Mouse (Mus musculus) Patski (cell line): ENCODE measurements around the gene Cdk14. TPM values are rescaled to one million over a fixed set of nuclear protein-coding genes. Genes with fewer than 3 reads are reported as not detected.

Experiments used
- ATAC-seq: fragments of 100-300 bp; one replicate; pipeline ENCODE4 v1.8.0; 2021
- CTCF ChIA-PET: fragments of 350-600 bp; sonication (Branson Sonifier 250); formaldehyde crosslinking; loops from one replicate; lab custom pipeline; 2022; ENCODE audit warnings: inconsistent platforms; lab: Charles Lee
- POLR2A ChIA-PET: fragments of 350-600 bp; sonication (Branson Sonifier 250); formaldehyde crosslinking; loops from one replicate; lab custom pipeline; 2022; ENCODE audit warnings: antibody characterized with exemption, inconsistent platforms; lab: Charles Lee
- DNase-seq: peaks from one replicate; pipeline ENCODE4 v3.0.0-alpha.2; 2011; ENCODE audit warnings: low read depth, low spot score
- H3K27me3 ChIP-seq: fragments of 371-371 bp; one replicate; pipeline ENCODE4 v1.5.1; 2021
- CTCF ChIP-seq: fragments of 100-300 bp; IDR thresholded peaks from one replicate; pipeline ENCODE4 v1.5.1; 2021
- in situ Hi-C: fragments of 300-500 bp; cut with MboI; formaldehyde crosslinking; loops from 3 replicates; pipeline ENCODE4 v1.11.1; 2018; ENCODE audit warnings: low pct_unique_long_range_greater_than_20kb, mixed read lengths
- polyA plus RNA-seq: library from polyadenylated mRNA; unstranded; gene quantifications from one replicate; pipeline ENCODE4 v1.2.3, GENCODE M21; 2021

The Cdk14 gene
- polyA plus RNA-seq, 1 experiment from 2014 or later, result 21.7 TPM

GRCm38 (mm10) chr5:4825076-4825475, 595.0 kb downstream of the Cdk14 start:
- H3K27me3 ChIP-seq, result no peaks in the 10 kb centered on the region
- in situ Hi-C loops, result no loop called here
- ChIA-PET CTCF (interaction anchor here (1.6 kb wide), 1 partner anchor 11 kb away, joined by 5 read pairs; no protein-coding TSS in a partner anchor), POLR2A (no interaction called here)
- no peak for TF ChIP-seq CTCF
- no peak for DNase-seq
- no peak for ATAC-seq

GRCm38 (mm10) chr5:4824171-4824570, 595.9 kb downstream of the Cdk14 start:
- H3K27me3 ChIP-seq, result no peaks in the 10 kb centered on the region
- ChIA-PET CTCF (no interaction called here), POLR2A (no interaction called here)
- in situ Hi-C loops, result no loop called here
- TF ChIP-seq CTCF, result no peak
- no peak for DNase-seq
- no peak for ATAC-seq

GRCm38 (mm10) chr5:4822041-4822440, 598.1 kb downstream of the Cdk14 start:
- TF ChIP-seq CTCF, result no peak
- CTCF ChIA-PET, result interaction anchor here (0.8 to 3.0 kb wide), 6 partner anchors 8 to 40 kb away, joined by 3 to 13 read pairs (median 4); no protein-coding TSS in a partner anchor

GRCm38 (mm10) chr5:4821368-4821771, 598.7 kb downstream of the Cdk14 start:
- CTCF ChIA-PET, result interaction anchor here (0.8 to 3.0 kb wide), 7 partner anchors 8 to 39 kb away, joined by 3 to 13 read pairs (median 5); no protein-coding TSS in a partner anchor
- POLR2A ChIA-PET, result interaction anchor here (1.4 kb wide), 1 partner anchor 57 kb away, joined by 3 read pairs; no protein-coding TSS in a partner anchor
- ATAC-seq, result no peak
- no peak for TF ChIP-seq CTCF
- H3K27me3 ChIP-seq, result no peaks in the 10 kb centered on the region
- no peak for DNase-seq
- in situ Hi-C loops, result no loop called here

More at GRCm38 (mm10) chr5:4822041-4822440, 598.1 kb downstream of the Cdk14 start:
- DNase-seq (no peak), ATAC-seq (no peak)
- H3K27me3 ChIP-seq, result no peaks in the 10 kb centered on the region
- POLR2A ChIA-PET, result interaction anchor here (1.4 kb wide), 1 partner anchor 58 kb away, joined by 3 read pairs; no protein-coding TSS in a partner anchor
- in situ Hi-C loops, result no loop called here

GRCm38 (mm10) chr5:4816981-4817380, 603.1 kb downstream of the Cdk14 start:
- ChIA-PET CTCF (no interaction called here), POLR2A (interaction anchor here (1.0 kb wide), 1 partner anchor 46 kb away, joined by 3 read pairs; no protein-coding TSS in a partner anchor)
- no peak for TF ChIP-seq CTCF
- in situ Hi-C loops, result no loop called here
- DNase-seq, result no peak
- ATAC-seq, result no peak
- no peaks in the 10 kb centered on the region for H3K27me3 ChIP-seq

GRCm38 (mm10) chr5:4814465-4815204, 605.5 kb downstream of the Cdk14 start:
- POLR2A ChIA-PET, result no interaction called here
- CTCF ChIA-PET, result interaction anchor here (1.2 to 1.6 kb wide), 2 partner anchors 11 to 103 kb away, joined by 3 to 5 read pairs; no protein-coding TSS in a partner anchor
- ATAC-seq, result no peak
- DNase-seq, result no peak
- TF ChIP-seq CTCF, result no peak
- no peaks in the 10 kb centered on the region for H3K27me3 ChIP-seq
- in situ Hi-C loops, result no loop called here

GRCm38 (mm10) chr5:4813357-4813756, 606.8 kb downstream of the Cdk14 start:
- ChIA-PET CTCF (interaction anchor here (0.6 to 1.6 kb wide), 3 partner anchors 12 to 44 kb away, joined by 3 to 5 read pairs (median 3); no protein-coding TSS in a partner anchor), POLR2A (no interaction called here)
- no peak for TF ChIP-seq CTCF
- no peak for DNase-seq
- in situ Hi-C loops, result no loop called here
- no peak for ATAC-seq
- no peaks in the 10 kb centered on the region for H3K27me3 ChIP-seq

- ATAC-seq (no peak), DNase-seq (no peak)
- no peak for TF ChIP-seq CTCF
- H3K27me3 ChIP-seq, result no peaks in the 10 kb centered on the region
- CTCF ChIA-PET, result interaction anchor here (0.8 to 1.7 kb wide), 4 partner anchors 9 to 33 kb away, joined by 3 to 5 read pairs (median 4); no protein-coding TSS in a partner anchor
- POLR2A ChIA-PET, result no interaction called here
- in situ Hi-C loops, result no loop called here
These were observed 607.9 kb downstream of the Cdk14 start for GRCm38 (mm10) chr5:4812036-4812729.

- DNase-seq, result no peak
- in situ Hi-C loops, result no loop called here
- CTCF ChIA-PET, result interaction anchor here (0.9 to 4.2 kb wide), 2 partner anchors 15 to 16 kb away, joined by 4 to 13 read pairs; no protein-coding TSS in a partner anchor
- no peak for ATAC-seq
- H3K27me3 ChIP-seq, result no peaks in the 10 kb centered on the region
- no peak for TF ChIP-seq CTCF
- POLR2A ChIA-PET, result no interaction called here
These were observed 614.9 kb downstream of the Cdk14 start for GRCm38 (mm10) chr5:4805228-4805627.

GRCm38 (mm10) chr5:4803708-4804107, 616.4 kb downstream of the Cdk14 start:
- H3K27me3 ChIP-seq, result no peaks in the 10 kb centered on the region
- in situ Hi-C loops, result no loop called here
- POLR2A ChIA-PET, result no interaction called here
- no peak for DNase-seq
- TF ChIP-seq CTCF, result no peak
- CTCF ChIA-PET, result interaction anchor here (1.1 to 4.2 kb wide), 3 partner anchors 18 to 108 kb away, joined by 3 to 13 read pairs (median 4); no protein-coding TSS in a partner anchor
- no peak for ATAC-seq
